Mouse (Mus musculus) heart, adult 2 months (tissue): Measurements from ENCODE around the gene Cxcl9. TPM values are rescaled to one million over a fixed set of nuclear protein-coding genes. Genes with fewer than 3 reads are reported as not detected.

ENCODE experiments used
- DNase-seq, 2 experiments: peaks; one replicate each; pipeline ENCODE4 v3.0.0; 2021
- H3K27ac ChIP-seq: fragments of 200-600 bp; 2 replicates; pipeline ENCODE4 v1.8.1; 2022
- H3K27me3 ChIP-seq: fragments of 200-500 bp; 2 replicates; pipeline ENCODE4 v1.6.1; 2012; ENCODE audit warnings: mild to moderate bottlenecking, low read length, inconsistent platforms, mixed read lengths; ENCODE audit not compliant: control insufficient read depth, insufficient read depth
- H3K36me3 ChIP-seq: fragments of 200-500 bp; 2 replicates; pipeline ENCODE4 v1.6.1; 2012; ENCODE audit warnings: low read length, inconsistent platforms; ENCODE audit not compliant: control insufficient read depth, insufficient read depth
- H3K4me1 ChIP-seq: fragments of 200-500 bp; 2 replicates; pipeline ENCODE4 v1.6.1; 2011; ENCODE audit warnings: low read length; ENCODE audit not compliant: control insufficient read depth, insufficient read depth
- H3K4me3 ChIP-seq: fragments of 200-600 bp; 2 replicates; pipeline ENCODE4 v1.8.1; 2022
- H3K79me2 ChIP-seq: fragments of 200-500 bp; replicated peaks from 2 replicates; pipeline ENCODE4 v1.6.1; 2012; ENCODE audit warnings: mild to moderate bottlenecking, inconsistent platforms, low read length, moderate library complexity, mixed read lengths; ENCODE audit not compliant: control insufficient read depth, insufficient read depth
- H3K9ac ChIP-seq: fragments of 200-500 bp; 2 replicates; pipeline ENCODE4 v1.6.1; 2012; ENCODE audit warnings: low read depth, mild to moderate bottlenecking, control low read depth, inconsistent platforms, low read length, mixed read lengths
- CTCF ChIP-seq: fragments of 200-600 bp; IDR thresholded peaks from 2 replicates; pipeline ENCODE4 v1.8.1; 2022; ENCODE audit warnings: antibody characterized with exemption, mild to moderate bottlenecking, moderate library complexity
- EP300 ChIP-seq: fragments of 200-500 bp; IDR thresholded peaks from 2 replicates; pipeline ENCODE4 v1.6.1; 2011; ENCODE audit warnings: low read depth, low read length, control low read depth; ENCODE audit not compliant: insufficient read depth
- POLR2A ChIP-seq: fragments of 200-500 bp; IDR thresholded peaks from 2 replicates; pipeline ENCODE4 v1.6.1; 2011; ENCODE audit warnings: mild to moderate bottlenecking, low read depth, low read length, control low read depth; ENCODE audit not compliant: insufficient read depth
- WGBS: fragments of 180-500 bp; shearing (Covaris S2); methylation state at CpG from one replicate; pipeline ENCODE4 v1.1.7; 2018; 5-methylcytosine and 5-hydroxymethylcytosine counted together
- intact Hi-C: fragments of 180-260 bp; cut with DNase I; formaldehyde crosslinking; loops from one replicate; pipeline ENCODE4 v1.15.1; 2025
- polyA plus RNA-seq: library from polyadenylated mRNA; depleted of rRNA; stranded (reverse); fragments of >200 nt; gene quantifications from 2 replicates; pipeline ENCODE4 v1.2.3, GENCODE M21; 2012
- total RNA-seq, 2 experiments: library from RNA; stranded (reverse); gene quantifications; 2 replicates each; pipeline ENCODE4 v1.2.3; 2021

The Cxcl9 gene
- total and polyA plus RNA-seq, 3 experiments, result 2.8 to 21.0 (median 3.0) TPM

GRCm38 (mm10) chr5:92349731-92350130 is 21.9 kb upstream of the Cxcl9 start:
- Histone ChIP-seq H3K9ac (no peak overlapping the region), H3K4me1 (peaks cover 7% of the 10 kb centered on the region), H3K27ac (no peak overlapping the region), H3K36me3 (no peaks in the 10 kb centered on the region), H3K4me3 (no peak overlapping the region), H3K27me3 (no peaks in the 10 kb centered on the region), H3K79me2 (no peaks in the 10 kb centered on the region)
- intact Hi-C loops, result loop anchor here (2.0 to 5.0 kb wide), 2 partner anchors 25 to 37 kb away; partner anchors contain the start of gene Sdad1
- no peak for DNase-seq
- WGBS, result 72% methylated on average over 7 of the region's 7 CpGs
- TF ChIP-seq CTCF (no peak), POLR2A (no peak), EP300 (no peak)

GRCm38 (mm10) chr5:92348794-92349413 is 21.0 kb upstream of the Cxcl9 start, which contains the start of gene Cxcl10:
Gene Cxcl10, minus strand, starts transcription at chr5:92348889.
- peak within 1 kb of the TSS; percentile 31 for H3K4me3 ChIP-seq
- H3K36me3 ChIP-seq, result no peaks in the 10 kb centered on the region
- TF ChIP-seq EP300 (no peak), POLR2A (no peak), CTCF (no peak)
- intact Hi-C loops, result loop anchor here (2.0 kb wide), 1 partner anchor 26 kb away; no protein-coding TSS in a partner anchor
- peaks cover 7% of the 10 kb centered on the region for H3K4me1 ChIP-seq
- no peak within 1 kb of the TSS; the same call in 1 of the 2 replicates for H3K27ac ChIP-seq
- H3K79me2 ChIP-seq, result no peaks in the 10 kb centered on the region
- H3K9ac ChIP-seq, result no peak within 1 kb of the TSS
- WGBS, result 8% methylated on average over 14 of the region's 14 CpGs
- DNase-seq, result peak; percentile 51 to 63
- H3K27me3 ChIP-seq, result no peaks in the 10 kb centered on the region

GRCm38 (mm10) chr5:92345006-92345405 is 17.1 kb upstream of the Cxcl9 start:
- H3K9ac ChIP-seq, result no peak overlapping the region
- intact Hi-C loops, result no loop called here
- no peaks in the 10 kb centered on the region for H3K27me3 ChIP-seq
- no peak for TF ChIP-seq EP300
- no peak for TF ChIP-seq POLR2A
- TF ChIP-seq CTCF, result no peak
- DNase-seq, result no peak
- H3K36me3 ChIP-seq, result peaks cover 5% of the 10 kb centered on the region; the same call in 1 of the 2 replicates
- no peak overlapping the region for H3K4me3 ChIP-seq
- H3K27ac ChIP-seq, result no peak overlapping the region
- peaks cover 8% of the 10 kb centered on the region for H3K4me1 ChIP-seq
- no peaks in the 10 kb centered on the region for H3K79me2 ChIP-seq
- WGBS, result 85% methylated on average over 8 of the region's 8 CpGs

GRCm38 (mm10) chr5:92340606-92341005 is 12.7 kb upstream of the Cxcl9 start:
- H3K27me3 ChIP-seq, result no peaks in the 10 kb centered on the region
- no peak for DNase-seq
- intact Hi-C loops, result no loop called here
- H3K9ac ChIP-seq, result no peak overlapping the region
- 31% methylated on average over 4 of the region's 4 CpGs for WGBS
- H3K4me3 ChIP-seq, result no peak overlapping the region
- H3K27ac ChIP-seq, result no peak overlapping the region
- TF ChIP-seq POLR2A, result no peak
- TF ChIP-seq EP300, result no peak
- TF ChIP-seq CTCF, result no peak
- no peaks in the 10 kb centered on the region for H3K79me2 ChIP-seq
- peaks cover 5% of the 10 kb centered on the region; the same call in 1 of the 2 replicates for H3K36me3 ChIP-seq
- peaks cover 3% of the 10 kb centered on the region for H3K4me1 ChIP-seq

- H3K9ac ChIP-seq, result no peak overlapping the region
- H3K36me3 ChIP-seq, result peaks cover 5% of the 10 kb centered on the region; the same call in 1 of the 2 replicates
- no peaks in the 10 kb centered on the region for H3K27me3 ChIP-seq
- no peaks in the 10 kb centered on the region for H3K79me2 ChIP-seq
- no peak overlapping the region for H3K27ac ChIP-seq
- WGBS, result 78% methylated on average over 3 of the region's 3 CpGs
- intact Hi-C loops, result no loop called here
- H3K4me3 ChIP-seq, result no peak overlapping the region
- H3K4me1 ChIP-seq, result peaks cover 7% of the 10 kb centered on the region
- no peak for TF ChIP-seq POLR2A
- no peak for DNase-seq
Measured at GRCm38 (mm10) chr5:92336743-92337142, 8.9 kb upstream of the Cxcl9 start.

- peak; percentile 56 to 72 for DNase-seq
- intact Hi-C loops, result loop anchor here (2.0 kb wide), 1 partner anchor 18 kb away; no protein-coding TSS in a partner anchor
- Histone ChIP-seq H3K4me1 (peaks cover 3% of the 10 kb centered on the region; the same call in 1 of the 2 replicates), H3K9ac (peak overlapping the region; percentile 11), H3K4me3 (peak overlapping the region; percentile 51), H3K27me3 (no peaks in the 10 kb centered on the region), H3K36me3 (no peaks in the 10 kb centered on the region), H3K79me2 (no peaks in the 10 kb centered on the region), H3K27ac (peak overlapping the region; percentile 84)
- TF ChIP-seq POLR2A (0 out of 2 replicates have a peak, but pooled peaks have one; percentile 26), CTCF (no peak), EP300 (peak; percentile 62; the same call in 1 of the 2 replicates)
- 34% methylated on average over 9 of the region's 9 CpGs for WGBS
Measured at GRCm38 (mm10) chr5:92332359-92332840, 4.5 kb upstream of the Cxcl9 start.
